In genomic region chr13:93816688-93817331, GRCm38 (mm10) we compare ENCODE assay signal across 21 mouse cellular contexts. TPM values are rescaled to one million over a fixed set of nuclear protein-coding genes. Genes with fewer than 3 reads are reported as not detected.
A peak's percentile ranks its signal among the peaks of the same experiment; 100 is the strongest.
DNase-seq lines count a peak whose midpoint lies in the region; ATAC-seq lines count a peak whose summit lies in the region.
"Had no signal": no experiment of that assay in that cellular context is flagged by ENCODE, and none has a peak within 500 bp of the region (broad histone marks: within the 10 kb centered on the region; RNA-seq: fewer than 3 reads in every experiment).

No protein-coding gene starts in this region.

- no peaks in the 10 kb centered on the region for H3K27me3 ChIP-seq in forebrain, embryonic 11.5 days (ENCODE audit: control insufficient read depth, insufficient read depth, low read length)
- no peaks in the 10 kb centered on the region for H3K27me3 ChIP-seq in forebrain, embryonic 15.5 days
- no peaks in the 10 kb centered on the region for H3K27me3 ChIP-seq in limb, embryonic 13.5 days
- no peaks in the 10 kb centered on the region for H3K27me3 ChIP-seq in limb, embryonic 10.5 days (ENCODE audit: low read depth, poor library complexity, severe bottlenecking)
- H3K27me3 ChIP-seq in embryonic facial prominence, embryonic 15.5 days: no peaks in the 10 kb centered on the region
- H3K27me3 ChIP-seq: CH12.LX; heart, embryonic 13.5 days; intestine, embryonic 15.5 days had no signal

- H3K9ac ChIP-seq in forebrain, embryonic 11.5 days (ENCODE audit: low read length): no peak overlapping the region
- H3K9ac ChIP-seq in forebrain, embryonic 15.5 days (replicated peaks): no peak overlapping the region
- H3K9ac ChIP-seq in limb, embryonic 13.5 days: 0 out of 2 replicates have a peak overlapping the region, but pooled peaks have one; percentile 9
- no peak overlapping the region for H3K9ac ChIP-seq in embryonic facial prominence, embryonic 15.5 days
- H3K9ac ChIP-seq: heart, embryonic 13.5 days; hindbrain, embryonic 13.5 days; intestine, embryonic 15.5 days had no signal

- peak; percentile 64 for DNase-seq in forebrain, embryonic 11.5 days (ENCODE audit: low spot score)
- DNase-seq in limb, embryonic 10.5 days (ENCODE audit: low spot score): no peak
- no peak for DNase-seq in spleen, postnatal 4 days (ENCODE audit: low spot score in 2 of 2)
- DNase-seq: adrenal gland, adult 8-10 months; adrenal gland, postnatal 36 days; cerebellum, adult 11 months; cerebellum, adult 8-10 months; cerebellum, postnatal 14 days; embryo, embryonic 11 days; gastrocnemius, postnatal 14 days; heart, postnatal 36 days; kidney, adult 18-20 months had no signal

- no peak overlapping the region for H3K4me2 ChIP-seq in forebrain, embryonic 11.5 days (ENCODE audit: low read depth, low read length, severe bottlenecking)
- H3K4me2 ChIP-seq in forebrain, embryonic 15.5 days (replicated peaks): no peak overlapping the region
- no peak overlapping the region for H3K4me2 ChIP-seq in limb, embryonic 13.5 days (replicated peaks)
- H3K4me2 ChIP-seq in embryonic facial prominence, embryonic 15.5 days (replicated peaks): no peak overlapping the region
- H3K4me2 ChIP-seq: heart, embryonic 13.5 days; hindbrain, embryonic 13.5 days; intestine, embryonic 15.5 days had no signal

- no peaks in the 10 kb centered on the region; the same call in 1 of the 2 replicates for H3K9me3 ChIP-seq in forebrain, embryonic 11.5 days (ENCODE audit: control insufficient read depth, low read length)
- no peaks in the 10 kb centered on the region for H3K9me3 ChIP-seq in forebrain, embryonic 15.5 days
- H3K9me3 ChIP-seq in limb, embryonic 13.5 days: peaks cover 4% of the 10 kb centered on the region; the same call in 1 of the 2 replicates
- no peaks in the 10 kb centered on the region for H3K9me3 ChIP-seq in limb, embryonic 10.5 days (replicated peaks)
- no peaks in the 10 kb centered on the region for H3K9me3 ChIP-seq in embryonic facial prominence, embryonic 15.5 days (replicated peaks)
- H3K9me3 ChIP-seq: heart, embryonic 13.5 days; hindbrain, embryonic 13.5 days; intestine, embryonic 15.5 days had no signal

- H3K4me1 ChIP-seq in forebrain, embryonic 11.5 days (replicated peaks; ENCODE audit: control insufficient read depth, insufficient read depth, low read length): no peaks in the 10 kb centered on the region
- H3K4me1 ChIP-seq in forebrain, embryonic 15.5 days: no peaks in the 10 kb centered on the region
- H3K4me1 ChIP-seq in limb, embryonic 13.5 days: peaks cover 1% of the 10 kb centered on the region; the same call in 1 of the 2 replicates
- peaks cover 4% of the 10 kb centered on the region for H3K4me1 ChIP-seq in limb, embryonic 10.5 days
- H3K4me1 ChIP-seq in embryonic facial prominence, embryonic 15.5 days: no peaks in the 10 kb centered on the region; the same call in 1 of the 2 replicates
- H3K4me1 ChIP-seq: hindbrain, embryonic 13.5 days; intestine, embryonic 15.5 days had no signal

- WGBS in forebrain, embryonic 11.5 days: 28% methylated on average over 9 of the region's 9 CpGs
- WGBS in forebrain, embryonic 15.5 days: 39% methylated on average over 9 of the region's 9 CpGs
- WGBS in limb, embryonic 13.5 days: 57% methylated on average over 9 of the region's 9 CpGs
- 59% methylated on average over 9 of the region's 9 CpGs for whole genome bisulfite sequencing in limb, embryonic 10.5 days
- WGBS in embryonic facial prominence, embryonic 15.5 days: 39% methylated on average over 9 of the region's 9 CpGs

- H3K36me3 ChIP-seq in forebrain, embryonic 11.5 days (ENCODE audit: control insufficient read depth, insufficient read depth, low read length): no peaks in the 10 kb centered on the region
- H3K36me3 ChIP-seq in forebrain, embryonic 15.5 days: no peaks in the 10 kb centered on the region
- H3K36me3 ChIP-seq in limb, embryonic 13.5 days: no peaks in the 10 kb centered on the region; the same call in 1 of the 2 replicates
- H3K36me3 ChIP-seq in limb, embryonic 10.5 days: no peaks in the 10 kb centered on the region
- no peaks in the 10 kb centered on the region for H3K36me3 ChIP-seq in embryonic facial prominence, embryonic 15.5 days
- H3K36me3 ChIP-seq: heart, embryonic 13.5 days; hindbrain, embryonic 13.5 days; intestine, embryonic 15.5 days had no signal

- no peak overlapping the region for H3K27ac ChIP-seq in forebrain, embryonic 11.5 days (ENCODE audit: low read depth, low read length)
- H3K27ac ChIP-seq in forebrain, embryonic 15.5 days (replicated peaks): no peak overlapping the region
- H3K27ac ChIP-seq in limb, embryonic 13.5 days: no peak overlapping the region
- H3K27ac ChIP-seq in limb, embryonic 10.5 days: no peak overlapping the region
- H3K27ac ChIP-seq in embryonic facial prominence, embryonic 15.5 days (replicated peaks): 0 out of 2 replicates have a peak overlapping the region, but pooled peaks have one; percentile 52
- H3K27ac ChIP-seq: heart, embryonic 13.5 days; hindbrain, embryonic 13.5 days; hindbrain, postnatal 0 days; intestine, embryonic 15.5 days had no signal

- H3K4me3 ChIP-seq in forebrain, embryonic 11.5 days (ENCODE audit: low read depth, low read length): no peak overlapping the region
- no peak overlapping the region for H3K4me3 ChIP-seq in forebrain, embryonic 15.5 days
- H3K4me3 ChIP-seq in limb, embryonic 13.5 days: no peak overlapping the region
- H3K4me3 ChIP-seq in limb, embryonic 10.5 days: no peak overlapping the region
- H3K4me3 ChIP-seq in embryonic facial prominence, embryonic 15.5 days (replicated peaks): no peak overlapping the region
- H3K4me3 ChIP-seq: heart, embryonic 13.5 days; hindbrain, embryonic 13.5 days; intestine, embryonic 15.5 days had no signal

- no peak for ATAC-seq in forebrain, embryonic 11.5 days (replicated peaks; ENCODE audit: low FRiP score)
- no peak for ATAC-seq in forebrain, embryonic 15.5 days (replicated peaks)
- no peak for ATAC-seq in limb, embryonic 13.5 days (ENCODE audit: low FRiP score, low read depth)
- no peak for ATAC-seq in embryonic facial prominence, embryonic 15.5 days (ENCODE audit: insufficient number of reproducible peaks, low FRiP score, low TSS enrichment, low read depth)
- ATAC-seq: forebrain, embryonic 16.5 days; hindbrain, postnatal 0 days; intestine, embryonic 15.5 days had no signal

RNA-seq across cellular contexts. Expression of gene Arsb, which starts 45.4 kb away (rescaled TPM):
- 6.8 and 8.3 TPM in 2 replicates for polyA plus RNA-seq in forebrain, embryonic 11.5 days (2014; fragmentation: Nextera tagmentation; extraction: Ambion mirVana)
- 8.1 and 8.2 TPM in 2 replicates for polyA plus RNA-seq in forebrain, embryonic 15.5 days (2015; fragmentation: Nextera tagmentation; extraction: Ambion mirVana)
- polyA plus RNA-seq in limb, embryonic 13.5 days (2015; fragmentation: Nextera tagmentation; extraction: Ambion mirVana): 13.5 and 13.7 TPM in 2 replicates
- polyA plus RNA-seq in limb, embryonic 10.5 days (2016; fragmentation: Nextera tagmentation; extraction: Ambion mirVana): 5.3 and 7.2 TPM in 2 replicates
- polyA plus RNA-seq in embryonic facial prominence, embryonic 15.5 days (2015; fragmentation: Nextera tagmentation; extraction: Ambion mirVana): 18.3 and 21.5 TPM in 2 replicates
